Mouse (Mus musculus): Measurements from ENCODE around the gene 1700029P11Rik. TPM values are rescaled to one million over a fixed set of nuclear protein-coding genes. Genes with fewer than 3 reads are reported as not detected.
A peak's percentile ranks its signal among the peaks of the same experiment; 100 is the strongest.

The 1700029P11Rik gene
- total RNA-seq (2021) = not detected
- long read RNA-seq, experiment 1 = 0 reads
- long read RNA-seq, experiment 2 = 0 reads

- DNase-seq (ENCODE audit: low spot score in 2 of 2) = no peak
Observed at GRCm38 (mm10) chr15:81980321-81980720, at the start of gene 1700029P11Rik. Gene 1700029P11Rik, plus strand, starts transcription at chr15:81980540.

- no peak for DNase-seq (ENCODE audit: low spot score in 2 of 2)
Observed at GRCm38 (mm10) chr15:81932951-81933470, 47.3 kb upstream of the 1700029P11Rik start.

- no peak for DNase-seq (ENCODE audit: low spot score in 2 of 2)
Observed at GRCm38 (mm10) chr15:81933986-81934385, 46.4 kb upstream of the 1700029P11Rik start.

- no peak for DNase-seq (ENCODE audit: low spot score in 2 of 2)
Observed at GRCm38 (mm10) chr15:81935869-81936637, 44.3 kb upstream of the 1700029P11Rik start.

- DNase-seq (ENCODE audit: low spot score in 2 of 2) = peak in 1 of 2 experiments; percentile 42
Observed at GRCm38 (mm10) chr15:81936679-81937078, 43.7 kb upstream of the 1700029P11Rik start, which contains the start of gene Csdc2. Gene Csdc2, plus strand, starts transcription at chr15:81936759.

- peak in 1 of 2 experiments; percentile 34 for DNase-seq (ENCODE audit: low spot score in 2 of 2)
Observed at GRCm38 (mm10) chr15:81937098-81937972, 43.0 kb upstream of the 1700029P11Rik start.

GRCm38 (mm10) chr15:81938246-81938645, 42.1 kb upstream of the 1700029P11Rik start:
- peak; percentile 49 to 56 for DNase-seq (ENCODE audit: low spot score in 2 of 2)

- peak in 1 of 2 experiments; percentile 29 for DNase-seq (ENCODE audit: low spot score in 2 of 2)
Observed at GRCm38 (mm10) chr15:81939157-81939715, 41.1 kb upstream of the 1700029P11Rik start.

- DNase-seq (ENCODE audit: low spot score in 2 of 2) = no peak
Observed at GRCm38 (mm10) chr15:81939774-81940173, 40.6 kb upstream of the 1700029P11Rik start.

- no peak for DNase-seq (ENCODE audit: low spot score in 2 of 2)
Observed at GRCm38 (mm10) chr15:81940219-81940618, 40.1 kb upstream of the 1700029P11Rik start.

GRCm38 (mm10) chr15:81941010-81941409, 39.3 kb upstream of the 1700029P11Rik start:
- DNase-seq (ENCODE audit: low spot score in 2 of 2) = no peak

GRCm38 (mm10) chr15:81943176-81943749, 37.1 kb upstream of the 1700029P11Rik start:
- DNase-seq (ENCODE audit: low spot score in 2 of 2) = no peak

GRCm38 (mm10) chr15:81949076-81949475, 31.3 kb upstream of the 1700029P11Rik start:
- DNase-seq (ENCODE audit: low spot score in 2 of 2) = no peak

GRCm38 (mm10) chr15:81949476-81950131, 30.7 kb upstream of the 1700029P11Rik start:
- DNase-seq (ENCODE audit: low spot score in 2 of 2) = no peak

- DNase-seq (ENCODE audit: low spot score in 2 of 2) = no peak
Observed at GRCm38 (mm10) chr15:81950716-81951115, 29.6 kb upstream of the 1700029P11Rik start.

GRCm38 (mm10) chr15:81951159-81951558, 29.2 kb upstream of the 1700029P11Rik start:
- DNase-seq (ENCODE audit: low spot score in 2 of 2) = no peak

GRCm38 (mm10) chr15:81952310-81952709, 28.0 kb upstream of the 1700029P11Rik start:
- DNase-seq (ENCODE audit: low spot score in 2 of 2) = no peak

GRCm38 (mm10) chr15:81954151-81954583, 26.2 kb upstream of the 1700029P11Rik start:
- DNase-seq (ENCODE audit: low spot score in 2 of 2) = no peak

- no peak for DNase-seq (ENCODE audit: low spot score in 2 of 2)
Observed at GRCm38 (mm10) chr15:81954716-81955115, 25.6 kb upstream of the 1700029P11Rik start.

GRCm38 (mm10) chr15:81955414-81955813, 24.9 kb upstream of the 1700029P11Rik start:
- DNase-seq (ENCODE audit: low spot score in 2 of 2) = no peak

Measured in adrenal gland, adult 18-20 months (tissue).